Mouse (Mus musculus) thymus, adult 2 months (tissue): ENCODE measurements at regions not wholly inside any gene's neighbourhood (a gene's known extent, or its start where the extent isn't known, plus 50 kb on each side); places are given as distances from the start of the nearest gene placed in this dataset.

Experiments used
- DNase-seq: peaks from one replicate; pipeline ENCODE4 v3.0.0; 2021
- H3K27ac ChIP-seq: fragments of 200-500 bp; 2 replicates; pipeline ENCODE4 v1.5.1; 2012; ENCODE audit warnings: low read length, control low read depth; ENCODE audit not compliant: control insufficient read depth, insufficient read depth
- H3K27me3 ChIP-seq: fragments of 200-500 bp; 2 replicates; pipeline ENCODE4 v1.6.1; 2012; ENCODE audit warnings: mild to moderate bottlenecking, low read length, moderate library complexity, mixed read lengths; ENCODE audit not compliant: control insufficient read depth, insufficient read depth
- H3K36me3 ChIP-seq: fragments of 200-500 bp; 2 replicates; pipeline ENCODE4 v1.6.1; 2012; ENCODE audit warnings: mild to moderate bottlenecking, low read length, moderate library complexity; ENCODE audit not compliant: control insufficient read depth, insufficient read depth
- H3K4me1 ChIP-seq: fragments of 200-500 bp; replicated peaks from 2 replicates; pipeline ENCODE4 v1.6.1; 2012; ENCODE audit warnings: low read length; ENCODE audit not compliant: control insufficient read depth, insufficient read depth
- H3K4me3 ChIP-seq: fragments of 200-500 bp; 2 replicates; pipeline ENCODE4 v1.5.1; 2012; ENCODE audit warnings: mild to moderate bottlenecking, low read length, control low read depth, moderate library complexity; ENCODE audit not compliant: control insufficient read depth, insufficient read depth
- CTCF ChIP-seq: fragments of 200-500 bp; IDR thresholded peaks from 2 replicates; pipeline ENCODE4 v1.5.1; 2012; ENCODE audit warnings: mild to moderate bottlenecking, control low read depth, low read length, moderate library complexity, borderline replicate concordance; ENCODE audit not compliant: control insufficient read depth, poor library complexity, insufficient read depth; ENCODE audit errors: extremely low read depth
- POLR2A ChIP-seq: fragments of 200-500 bp; IDR thresholded peaks from 2 replicates; pipeline ENCODE4 v1.6.1; 2012; ENCODE audit warnings: mild to moderate bottlenecking, low read length, control low read depth, moderate library complexity; ENCODE audit not compliant: control insufficient read depth, poor library complexity, insufficient read depth; ENCODE audit errors: extremely low read depth
- WGBS: fragments of 180-500 bp; shearing (Covaris S2); methylation state at CpG from one replicate; pipeline ENCODE4 v1.1.7; 2018; 5-methylcytosine and 5-hydroxymethylcytosine counted together

DNA sequence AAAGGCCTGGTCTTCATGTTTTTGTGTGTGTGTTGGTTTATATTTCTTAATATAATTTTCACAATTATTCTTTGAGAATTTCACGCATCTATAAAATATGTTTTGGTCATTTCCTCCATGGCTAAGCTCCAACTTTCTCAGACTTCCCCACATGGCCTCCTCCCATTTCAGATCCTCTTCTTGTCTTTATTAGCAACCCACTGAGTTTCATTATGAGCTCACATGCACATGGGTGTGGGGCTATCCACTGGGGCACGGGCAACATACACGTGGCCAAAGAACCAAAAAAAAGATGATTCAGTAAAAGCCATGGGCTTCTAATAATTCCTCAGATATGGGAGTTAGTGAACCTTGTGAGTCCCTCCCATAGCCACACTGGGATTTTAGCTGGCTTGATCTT, 50.1 kb upstream of the Mpp6 start:
- H3K4me3 ChIP-seq, result no peak overlapping the region
- no peaks in the 10 kb centered on the region for H3K4me1 ChIP-seq
- TF ChIP-seq CTCF, result no peak
- TF ChIP-seq POLR2A, result no peak
- no peaks in the 10 kb centered on the region for H3K27me3 ChIP-seq
- 88% methylated on average over 3 of the region's 3 CpGs for WGBS
- no peaks in the 10 kb centered on the region for H3K36me3 ChIP-seq
- H3K27ac ChIP-seq, result no peak overlapping the region
- DNase-seq, result no peak
